Mouse (Mus musculus) spleen, embryonic (tissue): ENCODE results near the gene Pds5b.
"Not testable (repeated sequence)": the region's sequence is repeated elsewhere in the genome, so short reads cannot be mapped to it uniquely, and the experiment has no call there.

Experiments
- CTCF ChIA-PET: fragments of 350-600 bp; sonication (Branson Sonifier 250); formaldehyde crosslinking; loops from one replicate; lab custom pipeline; 2022; lab: Charles Lee

Pds5b gene

DNA sequence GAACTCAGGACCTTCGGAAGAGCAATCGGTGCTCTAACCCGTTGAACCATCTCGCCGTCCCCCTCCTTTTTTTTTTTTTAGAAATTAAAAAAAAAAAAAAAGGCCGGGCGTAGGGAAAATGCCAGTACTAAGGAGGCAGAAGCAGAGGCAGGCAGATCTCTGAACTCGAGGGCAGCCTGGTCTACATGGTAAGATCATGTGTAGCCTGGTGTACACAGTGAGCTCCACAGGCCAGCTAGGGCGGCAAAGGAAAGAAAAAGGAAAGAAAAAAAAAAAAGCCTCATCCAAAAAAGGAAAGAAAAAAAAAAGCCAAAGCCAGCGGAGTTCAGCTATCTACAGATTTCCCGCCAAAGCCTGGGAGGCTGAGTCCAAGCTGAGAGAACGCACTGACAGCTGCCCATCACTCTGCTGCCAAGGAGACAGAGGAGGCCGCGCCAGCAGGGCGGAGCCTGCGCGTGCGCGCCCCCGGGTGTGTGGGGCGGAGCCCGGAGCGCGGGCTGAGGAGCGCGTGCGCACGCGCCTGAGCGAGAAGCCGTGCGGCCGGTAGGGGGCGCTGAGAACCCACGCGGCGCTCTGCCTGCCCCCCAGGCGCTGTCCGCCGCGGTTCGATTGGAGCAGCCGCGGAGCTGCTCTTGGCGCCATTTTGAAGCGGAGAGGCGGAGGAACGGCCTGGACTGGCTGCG, at the start of gene Pds5b:
Gene Pds5b, plus strand, starts transcription at position 587 of the 683 bp plus-strand sequence.
- CTCF ChIA-PET = interaction anchor here (0.7 to 0.8 kb wide), 2 partner anchors 33 to 153 kb away, joined by 3 to 9 read pairs; no protein-coding TSS in a partner anchor

DNA sequence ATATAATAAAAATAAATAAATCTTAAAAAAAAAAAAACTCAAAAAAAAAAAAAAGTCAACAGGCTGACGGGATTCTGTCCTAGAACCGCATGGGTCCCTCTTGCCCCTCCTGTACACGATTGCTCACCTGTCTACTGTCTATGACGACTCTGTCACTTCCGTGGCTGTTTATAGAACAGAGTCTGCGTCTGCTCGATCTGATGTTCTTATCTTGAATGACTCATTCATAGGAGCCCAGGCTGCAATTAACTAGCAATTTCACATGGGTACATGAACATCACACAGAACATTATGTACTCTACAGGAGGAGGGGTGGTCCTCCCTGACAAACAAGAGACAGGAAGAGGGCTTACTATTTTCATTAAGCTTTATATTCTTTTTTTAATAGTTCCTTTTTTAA, 48.0 kb upstream of the Pds5b start:
- CTCF ChIA-PET = interaction anchor here (0.6 to 0.9 kb wide), 2 partner anchors 16 to 182 kb away, joined by 3 to 4 read pairs; no protein-coding TSS in a partner anchor

DNA sequence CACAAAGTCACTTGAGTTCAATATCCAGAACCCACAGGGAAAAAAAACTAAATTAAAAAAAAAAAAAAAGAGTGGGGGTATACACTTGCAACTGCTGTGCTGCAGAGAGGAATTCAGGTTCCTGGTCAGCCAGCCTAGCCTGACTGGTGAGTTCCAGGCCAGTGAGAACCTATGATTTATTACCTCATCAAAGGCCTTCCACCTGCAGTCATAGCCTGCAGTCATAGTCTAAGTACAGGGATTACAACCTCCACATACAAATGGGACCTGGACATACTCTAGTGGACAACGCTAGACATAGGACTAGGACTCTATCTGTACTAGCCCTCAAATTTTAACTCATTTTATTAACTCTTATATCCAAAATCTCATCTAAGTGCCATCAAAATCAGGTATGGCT, 44.3 kb upstream of the Pds5b start:
- CTCF ChIA-PET = no interaction called here

DNA sequence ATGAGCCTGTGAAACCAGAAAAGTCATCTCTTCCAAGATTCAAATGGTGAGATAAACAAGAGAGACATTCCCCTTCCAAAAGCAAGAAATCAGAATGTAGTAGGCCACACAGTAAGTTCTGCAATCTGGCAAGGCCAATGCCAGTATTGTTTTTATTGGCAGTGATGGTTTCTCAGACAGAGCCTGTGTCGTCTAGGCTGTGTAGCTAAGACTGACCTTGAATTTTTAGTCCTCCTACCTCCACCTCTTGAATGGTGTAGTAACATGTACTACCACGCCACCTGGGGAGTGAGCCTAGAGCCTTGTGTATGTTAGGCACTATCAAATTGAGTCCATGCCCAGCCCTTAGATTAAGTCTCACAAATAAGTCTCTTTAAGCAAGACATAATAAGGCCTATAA, 43.8 kb upstream of the Pds5b start:
- CTCF ChIA-PET = no interaction called here

DNA sequence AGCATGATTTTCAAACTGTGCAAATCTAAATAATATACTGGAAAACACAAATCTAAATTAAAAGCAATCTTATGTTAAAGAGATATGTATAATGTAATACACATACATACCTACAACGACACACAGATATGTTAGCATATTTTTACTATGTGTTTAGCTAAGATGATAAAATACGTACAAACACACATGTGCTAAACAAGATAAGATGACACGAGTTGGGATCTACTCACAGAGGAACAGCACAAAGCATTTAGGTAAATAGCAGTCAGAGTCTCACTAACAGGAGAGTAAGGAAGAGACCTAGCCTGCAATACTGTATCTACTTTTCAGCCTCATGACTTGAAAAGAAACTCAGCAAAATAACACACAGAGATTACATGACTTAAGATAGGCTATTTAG, 32.1 kb upstream of the Pds5b start:
- CTCF ChIA-PET = interaction anchor here (1.0 kb wide), 1 partner anchor 16 kb away, joined by 3 read pairs; no protein-coding TSS in a partner anchor

DNA sequence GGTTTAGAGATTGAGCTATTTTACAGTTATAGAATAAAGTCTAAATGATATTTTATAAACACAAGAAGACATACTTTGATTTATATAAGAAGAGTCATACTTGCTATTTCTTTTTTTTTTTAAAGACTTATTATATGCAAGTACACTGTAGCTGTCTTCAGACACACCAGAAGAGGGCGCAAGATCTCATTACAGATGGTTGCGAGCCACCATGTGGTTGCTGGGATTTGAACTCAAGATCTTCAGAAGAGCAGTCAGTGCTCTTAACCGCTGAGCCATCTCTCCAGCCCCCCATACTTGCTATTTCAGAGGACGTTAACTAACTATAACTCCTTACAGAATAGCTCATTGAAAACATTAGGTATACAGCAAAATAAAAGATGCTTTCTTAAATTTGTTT, 30.1 kb upstream of the Pds5b start:
- CTCF ChIA-PET = interaction anchor here (0.6 to 1.1 kb wide), 2 partner anchors 14 to 212 kb away, joined by 3 to 5 read pairs; no protein-coding TSS in a partner anchor

DNA sequence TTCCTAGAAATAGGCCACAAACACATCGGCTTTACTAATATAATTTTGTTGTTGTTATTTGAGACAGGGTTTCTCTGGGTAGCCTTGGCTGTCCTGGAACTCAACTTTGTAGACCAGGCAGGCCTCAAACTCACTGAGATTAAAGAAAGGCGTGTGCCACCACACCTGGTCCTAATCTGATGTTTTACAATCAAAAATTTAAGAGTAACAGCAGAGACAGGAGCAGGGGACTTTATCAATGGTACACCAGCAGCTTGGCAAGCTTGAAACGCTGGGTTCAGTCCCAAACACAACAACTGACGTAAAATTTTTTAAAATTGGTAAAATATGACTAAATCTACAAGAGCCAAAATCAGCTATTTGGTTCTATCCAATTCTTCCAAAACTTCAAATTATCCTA, 28.6 kb upstream of the Pds5b start:
- CTCF ChIA-PET = no interaction called here

DNA sequence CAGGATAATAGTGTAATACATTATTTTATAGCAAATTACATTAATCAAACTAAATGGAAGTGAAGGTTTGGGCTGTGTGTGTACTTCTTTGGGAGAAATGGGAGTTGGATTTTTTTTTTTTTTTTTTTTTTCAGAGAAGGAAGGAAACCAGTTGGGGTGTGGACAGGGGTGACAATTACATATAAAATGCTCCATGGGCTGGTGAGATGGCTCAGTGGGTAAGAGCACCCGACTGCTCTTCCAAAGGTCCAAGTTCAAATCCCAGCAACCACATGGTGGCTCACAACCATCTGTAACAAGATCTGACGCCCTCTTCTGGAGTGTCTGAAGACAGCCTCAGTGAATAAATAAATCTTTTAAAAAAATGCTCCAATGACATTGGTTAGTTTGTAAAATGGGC, 21.0 kb upstream of the Pds5b start:
- CTCF ChIA-PET = interaction anchor here (1.0 kb wide), 1 partner anchor 12 kb away, joined by 3 read pairs; no protein-coding TSS in a partner anchor

DNA sequence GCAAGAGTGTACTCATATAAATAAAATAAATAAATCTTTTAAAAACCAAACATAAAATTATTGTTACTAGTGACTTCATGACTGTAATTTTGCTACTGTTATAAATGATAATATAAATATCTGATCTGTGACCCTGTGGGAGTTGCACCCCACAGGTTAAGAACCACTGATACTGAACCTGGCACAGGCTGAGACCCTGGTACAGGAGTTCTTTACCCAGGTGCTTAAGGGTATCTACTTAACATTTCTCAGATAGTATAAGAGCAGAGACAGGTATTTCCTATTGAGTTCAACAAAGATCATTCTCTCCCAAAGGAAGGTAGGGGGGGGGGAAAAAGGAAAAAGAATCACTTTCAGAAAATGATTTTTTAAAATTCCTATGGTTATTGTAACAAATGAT, 19.0 kb upstream of the Pds5b start:
- CTCF ChIA-PET = interaction anchor here (0.7 to 0.8 kb wide), 2 partner anchors 95 to 385 kb away, joined by 4 to 7 read pairs; no protein-coding TSS in a partner anchor

DNA sequence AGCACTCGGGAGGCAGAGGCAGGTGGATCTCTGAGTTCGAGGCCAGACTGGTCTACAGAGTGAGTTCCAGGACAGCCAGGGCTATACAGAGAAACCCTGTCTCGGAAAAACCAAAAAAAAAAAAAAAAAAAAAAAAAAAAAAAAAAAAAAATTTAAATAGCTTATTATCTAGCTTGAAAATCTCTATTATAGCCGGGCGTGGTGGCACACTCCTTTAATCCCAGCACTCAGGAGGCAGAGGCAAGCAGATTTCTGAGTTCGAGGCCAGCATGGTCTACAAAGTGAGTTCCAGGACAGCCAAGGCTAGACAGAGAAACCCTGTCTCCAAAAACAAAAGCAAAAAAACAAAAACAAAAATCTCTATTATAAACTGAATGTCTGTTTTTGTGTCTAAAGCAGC, 14.1 kb upstream of the Pds5b start:
- CTCF ChIA-PET = not testable (repeated sequence)

DNA sequence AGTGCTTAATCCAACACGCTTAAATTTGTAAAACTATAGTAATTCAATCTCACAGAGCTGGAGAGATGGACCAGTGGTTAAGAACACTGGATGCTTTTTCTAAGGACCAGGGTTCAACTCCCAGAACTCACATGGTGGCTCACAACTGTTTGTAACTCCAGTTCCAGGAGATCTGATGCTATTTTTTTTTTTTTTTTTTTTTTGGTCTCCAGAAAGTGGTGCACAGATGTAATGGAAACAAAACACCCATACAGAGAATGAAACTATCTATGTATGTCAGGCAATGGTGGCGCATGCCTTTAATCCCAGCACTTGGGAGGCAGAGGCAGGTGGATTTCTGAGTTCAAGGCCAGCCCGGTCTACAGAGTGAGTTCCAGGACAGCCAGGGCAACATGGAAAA, 13.2 kb upstream of the Pds5b start:
- CTCF ChIA-PET = interaction anchor here (0.6 kb wide), 1 partner anchor 109 kb away, joined by 3 read pairs; no protein-coding TSS in a partner anchor

DNA sequence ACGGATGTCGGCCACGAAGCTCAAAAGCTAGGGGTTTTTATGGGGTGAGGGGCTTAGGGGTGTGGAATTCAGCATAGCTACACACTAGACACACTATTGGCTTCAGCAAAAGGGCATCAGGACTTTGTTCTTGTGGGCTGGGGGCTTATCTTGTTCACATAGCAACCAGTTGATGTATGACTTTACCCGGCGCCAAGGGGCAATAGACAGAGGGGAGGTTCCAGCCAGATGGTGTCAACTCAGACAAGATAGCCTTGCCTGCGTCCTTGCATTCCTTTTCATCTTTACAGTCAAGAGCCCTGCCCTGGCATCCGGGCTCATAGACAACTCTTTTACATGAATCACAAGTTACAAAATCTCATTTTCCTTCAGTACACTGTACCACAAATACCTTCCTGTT, 9.6 kb upstream of the Pds5b start:
- CTCF ChIA-PET = interaction anchor here (0.8 kb wide), 1 partner anchor 11 kb away, joined by 3 read pairs; no protein-coding TSS in a partner anchor

DNA sequence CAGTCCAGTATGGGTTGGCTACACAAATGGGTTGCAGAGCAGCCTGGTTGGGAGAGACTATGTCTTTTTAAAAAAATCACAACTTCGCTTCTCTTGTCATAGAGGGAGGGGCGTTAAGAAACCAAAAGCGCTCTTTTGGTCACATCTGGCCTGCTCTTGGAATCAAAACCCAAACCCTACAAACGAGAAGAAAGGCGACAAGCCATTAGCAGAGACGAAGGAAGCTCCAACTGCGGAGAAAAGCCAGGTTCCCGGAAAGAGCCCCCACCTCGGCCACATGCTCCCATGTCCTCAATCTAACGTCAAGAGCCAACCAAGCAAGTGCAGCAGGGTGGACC, 8.8 kb upstream of the Pds5b start:
- CTCF ChIA-PET = interaction anchor here (0.8 kb wide), 1 partner anchor 12 kb away, joined by 3 read pairs; no protein-coding TSS in a partner anchor

DNA sequence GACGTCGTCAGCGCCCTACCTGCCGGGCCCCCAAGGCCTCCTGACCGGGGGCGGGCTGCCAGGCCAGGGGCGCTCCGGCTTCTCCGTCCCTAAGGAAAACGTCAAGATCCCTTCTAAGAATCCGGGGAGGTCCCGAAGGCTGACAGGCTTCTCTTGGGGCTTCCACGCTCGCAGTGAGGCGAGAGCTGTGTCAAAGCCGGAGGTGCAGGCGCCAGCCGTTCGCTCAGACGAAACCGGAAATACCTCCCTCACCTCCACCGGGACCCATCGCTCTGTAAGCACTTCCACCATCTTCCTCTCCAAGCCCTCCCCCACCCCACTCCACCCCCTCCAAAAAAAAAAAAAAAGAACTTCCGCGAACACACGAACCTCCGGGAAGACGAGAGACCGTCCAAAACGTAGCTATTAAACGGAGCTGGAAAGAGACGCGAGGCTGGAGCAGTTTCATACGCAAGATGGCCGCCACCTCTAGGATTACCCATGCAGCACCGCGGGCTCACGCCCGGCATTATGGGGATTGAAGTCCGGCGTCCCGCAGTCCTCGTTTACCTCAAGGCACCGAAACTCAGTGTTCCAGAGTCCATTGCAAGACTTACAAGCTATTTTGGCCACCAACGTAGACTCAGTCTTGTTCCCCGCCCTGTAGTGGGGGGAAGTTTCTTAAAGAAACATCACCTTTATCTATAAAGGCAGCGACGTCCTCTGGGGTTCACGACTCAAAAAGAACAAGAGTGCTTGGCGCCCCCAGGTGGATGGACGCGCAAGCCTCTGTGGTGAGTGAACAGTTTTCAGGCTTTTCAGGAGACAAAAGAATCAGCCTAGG, 8.2 kb upstream of the Pds5b start:
- CTCF ChIA-PET = interaction anchor here (0.6 to 0.9 kb wide), 2 partner anchors 46 to 224 kb away, joined by 3 read pairs; no protein-coding TSS in a partner anchor

DNA sequence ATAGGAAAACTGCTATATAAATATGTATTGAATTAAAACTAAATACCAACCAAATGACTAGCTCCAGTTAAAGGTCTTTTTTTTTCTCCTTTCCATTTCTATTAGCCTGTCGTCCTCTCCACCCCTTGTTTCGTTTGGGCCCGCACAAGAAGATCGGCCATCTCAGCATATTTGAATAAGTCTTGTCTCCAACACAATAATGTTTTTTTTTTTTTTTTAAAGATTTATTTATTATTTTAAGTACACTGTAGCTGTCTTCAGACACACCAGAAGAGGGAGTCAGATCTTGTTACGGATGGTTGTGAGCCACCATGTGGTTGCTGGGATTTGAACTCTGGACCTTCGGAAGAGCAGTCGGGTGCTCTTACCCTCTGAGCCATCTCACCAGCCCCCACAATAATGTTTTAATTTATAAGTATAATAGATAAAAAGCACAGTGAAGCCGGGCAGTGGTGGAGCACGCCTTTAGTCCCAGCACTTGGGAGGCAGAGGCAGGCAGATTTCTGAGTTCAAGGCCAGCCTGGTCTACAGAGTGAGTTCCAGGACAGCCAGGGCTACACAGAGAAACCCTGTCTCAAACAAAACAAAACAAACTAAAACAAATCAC, 7.3 kb upstream of the Pds5b start, which contains the start of gene N4bp2l2:
Gene N4bp2l2, minus strand, starts transcription at position 51 of the 607 bp plus-strand sequence.
- CTCF ChIA-PET = interaction anchor here (0.6 to 0.7 kb wide), 3 partner anchors 17 to 72 kb away, joined by 3 read pairs; no protein-coding TSS in a partner anchor

DNA sequence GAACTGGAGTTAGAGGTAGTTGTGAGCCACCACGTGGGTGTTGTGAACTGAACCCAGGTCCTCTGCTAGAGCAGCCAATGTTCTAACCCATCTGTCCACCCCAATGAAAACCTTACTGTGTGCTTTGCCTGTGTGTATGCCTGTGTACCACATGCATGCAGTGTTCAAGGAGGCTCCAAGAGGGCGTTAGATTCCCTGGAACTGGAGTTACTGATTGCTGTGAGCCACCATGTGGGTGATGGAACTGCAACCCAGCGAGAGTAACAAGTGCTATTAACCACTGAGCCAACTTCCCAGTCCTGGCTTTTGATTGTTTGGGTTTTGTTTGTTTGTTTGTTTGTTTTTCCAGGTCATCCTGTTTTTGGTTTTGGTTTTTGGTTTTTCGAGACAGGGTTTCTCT, 4.8 kb upstream of the Pds5b start:
- CTCF ChIA-PET = no interaction called here

DNA sequence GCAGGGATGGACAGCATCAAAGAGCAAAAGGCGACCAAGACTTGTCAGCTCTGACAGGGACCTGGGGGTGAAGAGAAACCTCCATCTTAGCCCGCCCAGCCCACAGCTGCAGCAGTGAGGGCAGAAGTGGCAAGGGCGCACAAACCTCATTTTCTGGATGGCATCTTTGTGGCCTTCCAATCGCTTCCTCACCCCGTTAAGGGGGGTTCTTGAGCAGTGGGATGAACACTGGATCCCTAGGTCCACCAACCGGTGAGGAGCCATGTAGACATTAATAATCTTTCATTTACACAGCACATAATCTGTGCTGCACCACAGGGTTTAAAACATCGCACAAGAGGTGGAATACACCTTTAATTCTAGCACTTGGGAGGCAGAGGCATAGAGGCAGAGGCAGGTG, 1.2 kb upstream of the Pds5b start:
- CTCF ChIA-PET = no interaction called here

DNA sequence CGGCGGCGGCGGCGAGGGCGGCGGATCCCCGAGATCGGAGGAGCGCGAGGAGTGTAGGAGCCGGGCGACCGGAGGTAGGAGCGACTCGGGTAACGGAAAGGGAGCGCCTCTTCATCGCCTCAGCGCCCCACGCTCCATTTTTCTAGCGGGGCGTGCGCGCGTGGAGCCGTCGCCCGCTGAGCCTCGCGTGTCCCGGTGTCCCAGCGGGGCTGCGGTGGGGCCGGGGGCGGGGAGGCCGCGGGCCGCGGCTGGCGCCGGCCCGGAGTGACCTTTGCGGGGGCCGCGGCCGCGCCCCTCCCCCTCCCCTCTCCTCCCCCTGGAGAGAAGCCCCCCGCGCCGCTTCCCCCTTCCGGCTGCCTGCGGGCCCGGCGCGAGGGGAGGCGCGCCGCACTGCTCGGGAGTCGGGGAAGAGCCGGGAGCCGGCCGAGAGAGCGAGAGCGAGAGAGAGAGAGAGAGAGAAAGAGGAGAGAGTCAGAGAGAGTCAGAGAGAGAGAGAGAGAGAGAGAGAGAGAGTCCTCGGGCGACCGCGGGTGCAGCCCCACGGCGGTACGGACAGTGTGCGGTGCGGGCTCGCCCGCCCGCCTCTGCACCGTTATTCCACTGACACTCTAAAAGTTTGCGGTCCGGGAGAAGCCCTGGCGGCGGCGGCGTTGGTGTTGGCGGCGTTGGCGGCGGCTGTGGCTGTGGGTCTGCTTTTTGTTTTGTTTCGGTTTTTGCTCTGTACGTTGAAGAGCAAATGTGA, 512 bp downstream of the Pds5b start:
- CTCF ChIA-PET = interaction anchor here (0.8 kb wide), 1 partner anchor 154 kb away, joined by 3 read pairs; no protein-coding TSS in a partner anchor

DNA sequence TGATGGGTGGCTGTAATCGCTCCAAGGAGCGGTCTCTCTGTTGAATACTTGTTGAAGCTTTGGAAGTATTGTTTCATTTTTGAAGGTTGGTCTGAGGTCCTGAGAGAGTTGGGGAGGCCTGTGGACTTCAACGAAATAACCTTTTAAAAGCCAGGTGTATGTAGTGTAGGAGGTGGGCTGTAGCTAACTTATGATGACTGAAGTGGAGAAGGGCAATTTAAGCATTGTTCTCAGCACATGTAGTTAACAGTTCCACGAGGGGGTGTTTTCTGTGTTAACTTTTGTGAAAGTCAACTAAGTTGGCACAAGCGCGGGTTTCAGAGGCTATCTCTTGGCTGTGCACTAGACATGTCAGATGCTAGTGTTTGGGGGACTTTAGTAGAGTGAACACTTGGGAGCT, 1.3 kb downstream of the Pds5b start:
- CTCF ChIA-PET = no interaction called here

DNA sequence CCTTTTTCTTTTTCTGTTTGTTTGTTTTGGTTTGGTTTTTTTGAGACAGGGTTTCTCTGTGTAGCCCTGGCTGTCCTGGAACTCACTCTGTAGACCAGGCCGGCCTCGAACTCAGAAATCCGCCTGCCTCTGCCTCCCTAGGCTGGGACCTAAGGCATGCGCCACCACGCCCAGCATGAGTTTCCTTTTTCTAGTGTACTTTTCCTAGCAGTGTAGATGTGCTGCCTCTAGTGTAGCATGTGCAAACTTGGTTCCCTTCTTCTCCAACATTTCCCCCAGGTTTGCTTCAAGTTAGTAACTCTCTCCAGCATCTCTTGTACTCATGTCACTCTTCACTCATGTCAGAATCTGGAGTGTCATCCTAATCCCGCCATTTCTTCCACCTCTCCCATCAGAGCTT, 9.3 kb downstream of the Pds5b start:
- CTCF ChIA-PET = interaction anchor here (0.7 to 0.9 kb wide), 2 partner anchors 17 to 43 kb away, joined by 3 read pairs; partner anchors contain the start of gene N4bp2l2

DNA sequence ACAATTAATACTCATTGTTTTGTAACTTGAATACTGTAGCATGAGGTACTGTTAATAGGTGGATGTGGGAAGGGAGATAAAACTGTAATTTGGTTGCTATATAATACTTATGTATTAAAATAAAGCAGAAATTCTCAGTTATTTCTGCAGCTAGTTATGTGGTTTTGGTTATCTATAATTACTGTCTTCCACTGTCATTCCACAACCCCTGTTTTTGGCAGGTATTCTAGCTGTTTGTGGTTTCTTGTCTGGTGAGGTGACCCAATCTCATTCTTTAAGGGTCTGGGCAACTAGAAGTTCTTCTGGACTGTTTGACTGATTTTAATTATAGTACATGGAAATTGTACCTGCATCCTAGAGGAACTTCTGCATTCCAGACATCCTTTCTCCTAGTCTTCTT, 17.1 kb downstream of the Pds5b start:
- CTCF ChIA-PET = no interaction called here
